Mouse (Mus musculus): Measurements from ENCODE around the gene Cd300lg.

Gene Cd300lg

GRCm38 (mm10) chr11:102041350-102041949, at the start of gene Cd300lg:
Cd300lg (plus strand) TSS chr11:102041509.
- peak; percentile 35 to 67 for DNase-seq

- no peak for DNase-seq
Measured at GRCm38 (mm10) chr11:101991813-101992212, 49.5 kb upstream of the Cd300lg start.

- no peak for DNase-seq
Measured at GRCm38 (mm10) chr11:101992411-101992810, 48.9 kb upstream of the Cd300lg start.

GRCm38 (mm10) chr11:101994100-101994499, 47.2 kb upstream of the Cd300lg start:
- DNase-seq = no peak

GRCm38 (mm10) chr11:101995938-101996337, 45.4 kb upstream of the Cd300lg start:
- no peak for DNase-seq

GRCm38 (mm10) chr11:101998258-101998657, 43.1 kb upstream of the Cd300lg start:
- peak; percentile 23 to 60 for DNase-seq

- DNase-seq = no peak
Measured at GRCm38 (mm10) chr11:101999466-101999865, 41.8 kb upstream of the Cd300lg start.

- no peak for DNase-seq
Measured at GRCm38 (mm10) chr11:102004251-102004650, 37.1 kb upstream of the Cd300lg start.

- no peak for DNase-seq
Measured at GRCm38 (mm10) chr11:102006271-102006670, 35.0 kb upstream of the Cd300lg start.

- no peak for DNase-seq
Measured at GRCm38 (mm10) chr11:102006688-102007087, 34.6 kb upstream of the Cd300lg start.

GRCm38 (mm10) chr11:102008372-102008771, 32.9 kb upstream of the Cd300lg start:
- DNase-seq = no peak

GRCm38 (mm10) chr11:102008954-102009637, 32.2 kb upstream of the Cd300lg start:
- no peak for DNase-seq

- no peak for DNase-seq
Measured at GRCm38 (mm10) chr11:102010140-102010539, 31.2 kb upstream of the Cd300lg start.

GRCm38 (mm10) chr11:102011510-102011909, 29.8 kb upstream of the Cd300lg start:
- DNase-seq = no peak

- DNase-seq = no peak
Measured at GRCm38 (mm10) chr11:102013201-102013600, 28.1 kb upstream of the Cd300lg start.

GRCm38 (mm10) chr11:102015472-102015871, 25.8 kb upstream of the Cd300lg start:
- no peak for DNase-seq

- DNase-seq = peak; percentile 33 to 62
Measured at GRCm38 (mm10) chr11:102016136-102016535, 25.2 kb upstream of the Cd300lg start.

GRCm38 (mm10) chr11:102019736-102020135, 21.6 kb upstream of the Cd300lg start:
- no peak for DNase-seq

- DNase-seq = no peak
Measured at GRCm38 (mm10) chr11:102021196-102021595, 20.1 kb upstream of the Cd300lg start.

- DNase-seq = no peak
Measured at GRCm38 (mm10) chr11:102023406-102023805, 17.9 kb upstream of the Cd300lg start.

- DNase-seq = no peak
Measured at GRCm38 (mm10) chr11:102024084-102024758, 17.1 kb upstream of the Cd300lg start.

GRCm38 (mm10) chr11:102024875-102025274, 16.4 kb upstream of the Cd300lg start:
- no peak for DNase-seq

- DNase-seq = no peak
Measured at GRCm38 (mm10) chr11:102025354-102025753, 16.0 kb upstream of the Cd300lg start.
